Mouse (Mus musculus): ENCODE results near the gene Tecta.

- no peak for TF ChIP-seq CTCF (IDR thresholded peaks at IDR 0.05; ENCODE audit: borderline replicate concordance, extremely low read depth, insufficient read depth, insufficient read length)
- no peak for TF ChIP-seq POLR2A (IDR thresholded peaks at IDR 0.05; ENCODE audit: borderline replicate concordance, extremely low read depth, insufficient read depth, insufficient read length, poor library complexity, severe bottlenecking)
Measured at GRCm38 (mm10) chr9:42431606-42432005, 31.9 kb upstream of the Tecta start.
